Mouse (Mus musculus) CH12.LX (cell line): ENCODE data around the gene Fgfr2.

Experiments
- CHD1 ChIP-seq: IDR thresholded peaks from 2 replicates; pipeline ENCODE4 v1.6.1; 2012; ENCODE audit warnings: low read depth, low read length, improper control_type of control experiment, inconsistent platforms
- HCFC1 ChIP-seq: IDR thresholded peaks from 2 replicates; pipeline ENCODE4 v1.6.1; 2012; ENCODE audit warnings: low read depth, mild to moderate bottlenecking, inconsistent platforms, low read length, improper control_type of control experiment
- JUND ChIP-seq: conservative IDR thresholded peaks from 2 replicates; pipeline ENCODE4 v1.6.1; 2011; ENCODE audit warnings: low read depth, low read length, improper control_type of control experiment
- MAX ChIP-seq: IDR thresholded peaks from 2 replicates; pipeline ENCODE4 v1.6.1; 2011; ENCODE audit warnings: low read length, improper control_type of control experiment
- MYC ChIP-seq: IDR thresholded peaks from 2 replicates; pipeline ENCODE4 v1.6.1; 2011; ENCODE audit warnings: low read depth, mild to moderate bottlenecking, improper control_type of control experiment, low read length
- SIN3A ChIP-seq: IDR thresholded peaks from 2 replicates; pipeline ENCODE4 v1.6.1; 2012; ENCODE audit warnings: low read length, improper control_type of control experiment, inconsistent platforms

DNA sequence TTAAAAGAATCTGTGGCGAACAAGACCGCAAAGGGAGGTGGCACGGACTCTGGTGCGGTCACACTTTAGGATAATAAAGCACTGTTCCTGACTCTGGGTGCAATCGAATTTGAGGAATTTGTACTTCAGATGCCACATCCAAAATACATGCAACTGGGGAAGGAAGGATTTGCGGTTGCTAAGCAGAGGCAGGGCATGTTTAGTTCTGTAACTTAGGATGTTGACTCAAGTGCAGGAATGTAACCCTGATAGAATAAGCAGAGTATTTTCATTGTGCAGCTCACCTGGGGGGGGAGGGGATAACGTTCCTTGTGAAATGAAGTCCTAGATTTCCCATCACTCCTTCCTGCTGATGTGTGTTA, 309.1 kb downstream of the Fgfr2 start:
- TF ChIP-seq CHD1 = no peak
- TF ChIP-seq MYC = 0 out of 2 replicates have a peak, but pooled peaks have one; percentile 7
- no peak for TF ChIP-seq MAX
- no peak for TF ChIP-seq JUND
- no peak for TF ChIP-seq SIN3A
- TF ChIP-seq HCFC1 = no peak
